Mouse (Mus musculus): ENCODE data around the gene Casc4.

DNA sequence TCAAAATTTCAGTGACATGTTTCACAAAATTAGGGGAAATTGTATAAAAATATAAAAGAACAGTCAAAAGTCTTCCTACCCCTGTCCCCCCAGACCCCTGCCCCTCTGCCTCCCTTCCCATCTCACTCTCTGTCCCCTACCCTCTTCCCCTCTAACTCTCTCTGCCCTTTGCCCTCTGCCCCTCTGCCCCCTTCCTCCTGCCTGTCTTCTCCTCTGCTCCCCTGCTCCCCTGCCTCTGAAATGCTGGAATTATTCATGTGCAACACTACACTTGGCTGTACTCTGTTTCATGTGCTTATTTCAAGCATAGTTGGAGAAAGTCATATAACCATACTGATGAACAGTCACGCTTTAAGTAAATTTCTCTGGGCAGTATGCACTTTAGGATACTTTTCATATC lies 19.6 kb downstream of the Casc4 start:
- TF ChIP-seq CTCF (IDR thresholded peaks at IDR 0.05; ENCODE audit: borderline replicate concordance, extremely low read depth, insufficient read depth, insufficient read length) (no peak), POLR2A (IDR thresholded peaks at IDR 0.05; ENCODE audit: borderline replicate concordance, extremely low read depth, insufficient read depth, insufficient read length, poor library complexity, severe bottlenecking) (no peak)

All from brain, embryonic 14.5 days (tissue).